Mouse (Mus musculus) gastrocnemius, postnatal 25 days (tissue): ENCODE data around the gene Zfp13. TPM values are rescaled to one million over a fixed set of nuclear protein-coding genes. Genes with fewer than 3 reads are reported as not detected.
"Not testable (repeated sequence)": the region's sequence is repeated elsewhere in the genome, so short reads cannot be mapped to it uniquely, and the experiment has no call there.

Experiments
- DNase-seq: peaks from one replicate; pipeline ENCODE4 v3.0.0; 2022
- long read RNA-seq, 2 experiments: library from polyadenylated mRNA; stranded (forward); transcript quantifications; one replicate each; pipeline ENCODE4 v2.0.0; 2021
- total RNA-seq, 2 experiments: library from RNA; stranded (reverse); gene quantifications; 1 replicate in 1 of 2; 2 replicates in 1 of 2; pipeline ENCODE4 v1.2.3; 2021

Zfp13 gene
- total RNA-seq, result 1 to 10 TPM; 2.0 to 2.1 TPM
- long read RNA-seq, experiment 1, partial matches to known transcripts, result 0 of 1 reads
- long read RNA-seq, experiment 1, other reads (novel, unspliced or antisense), result 1 of 1 reads
- long read RNA-seq, experiment 2, partial matches to known transcripts, result 1 of 2 reads
- long read RNA-seq, experiment 2, other reads (novel, unspliced or antisense), result 0 of 2 reads

GRCm38 (mm10) chr17:23598582-23599552, at the start of gene Zfp13:
Gene Zfp13 (minus strand): TSS chr17:23599487.
- peak; percentile 88 for DNase-seq

GRCm38 (mm10) chr17:23645894-23646293, 46.6 kb upstream of the Zfp13 start:
- DNase-seq, result no peak

- no peak for DNase-seq
Measured at GRCm38 (mm10) chr17:23644613-23645495, 45.6 kb upstream of the Zfp13 start, which contains the start of gene Mmp25. Gene Mmp25 (minus strand): TSS chr17:23645277.

GRCm38 (mm10) chr17:23631241-23631640, 32.0 kb upstream of the Zfp13 start:
- DNase-seq, result no peak

- DNase-seq, result peak; percentile 53
Measured at GRCm38 (mm10) chr17:23630195-23631020, 31.1 kb upstream of the Zfp13 start.

GRCm38 (mm10) chr17:23627813-23628212, 28.5 kb upstream of the Zfp13 start:
- no peak for DNase-seq

GRCm38 (mm10) chr17:23620351-23620750, 21.1 kb upstream of the Zfp13 start:
- DNase-seq, result no peak

- DNase-seq, result no peak
Measured at GRCm38 (mm10) chr17:23617087-23617486, 17.8 kb upstream of the Zfp13 start.

- DNase-seq, result peak; percentile 49
Measured at GRCm38 (mm10) chr17:23610361-23610800, 11.1 kb upstream of the Zfp13 start.

- DNase-seq, result no peak
Measured at GRCm38 (mm10) chr17:23609612-23610011, 10.3 kb upstream of the Zfp13 start.

GRCm38 (mm10) chr17:23605220-23605619, 5.9 kb upstream of the Zfp13 start:
- DNase-seq, result no peak

- no peak for DNase-seq
Measured at GRCm38 (mm10) chr17:23604394-23604793, 5.1 kb upstream of the Zfp13 start.

- DNase-seq, result no peak
Measured at GRCm38 (mm10) chr17:23603542-23603941, 4.3 kb upstream of the Zfp13 start.

- DNase-seq, result no peak
Measured at GRCm38 (mm10) chr17:23603077-23603476, 3.8 kb upstream of the Zfp13 start.

GRCm38 (mm10) chr17:23601836-23602585, 2.7 kb upstream of the Zfp13 start:
- no peak for DNase-seq

- no peak for DNase-seq
Measured at GRCm38 (mm10) chr17:23600641-23601622, 1.6 kb upstream of the Zfp13 start, which contains the start of gene Zscan10. Gene Zscan10 (plus strand): TSS chr17:23600856.

- DNase-seq, result no peak
Measured at GRCm38 (mm10) chr17:23599605-23600063, 347 bp upstream of the Zfp13 start.

- DNase-seq, result not testable (repeated sequence)
Measured at GRCm38 (mm10) chr17:23595139-23595538, 4.1 kb downstream of the Zfp13 start.

GRCm38 (mm10) chr17:23592926-23593300, 6.4 kb downstream of the Zfp13 start:
- no peak for DNase-seq
